Mouse (Mus musculus): ENCODE measurements at regions not wholly inside any gene's neighbourhood (a gene's known extent, or its start where the extent isn't known, plus 50 kb on each side); places are given as distances from the start of the nearest gene placed in this dataset.
"Not testable (repeated sequence)": the region's sequence is repeated elsewhere in the genome, so short reads cannot be mapped to it uniquely, and the experiment has no call there.

DNA sequence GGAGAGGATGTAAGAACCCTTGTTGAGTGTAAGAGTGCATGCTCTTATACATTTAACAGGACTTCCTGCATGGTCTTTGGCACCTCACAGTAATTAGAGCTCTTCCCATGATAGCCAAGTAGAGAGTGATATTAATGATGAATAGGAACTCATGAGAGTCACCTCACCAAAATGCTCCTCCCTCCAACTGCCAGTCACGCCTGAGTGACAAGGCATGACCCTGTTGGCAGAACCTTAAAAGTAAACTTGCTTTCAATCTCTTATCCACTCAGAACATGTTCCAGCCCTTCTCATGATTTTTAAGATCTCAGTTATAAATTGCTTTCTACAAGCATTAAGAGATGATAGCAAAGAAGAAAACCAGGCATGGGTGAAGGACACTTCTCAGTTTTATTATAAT lies 291.8 kb downstream of the Tox3 start:
- 76% methylated on average over 1 of the region's 1 CpGs for WGBS

DNA sequence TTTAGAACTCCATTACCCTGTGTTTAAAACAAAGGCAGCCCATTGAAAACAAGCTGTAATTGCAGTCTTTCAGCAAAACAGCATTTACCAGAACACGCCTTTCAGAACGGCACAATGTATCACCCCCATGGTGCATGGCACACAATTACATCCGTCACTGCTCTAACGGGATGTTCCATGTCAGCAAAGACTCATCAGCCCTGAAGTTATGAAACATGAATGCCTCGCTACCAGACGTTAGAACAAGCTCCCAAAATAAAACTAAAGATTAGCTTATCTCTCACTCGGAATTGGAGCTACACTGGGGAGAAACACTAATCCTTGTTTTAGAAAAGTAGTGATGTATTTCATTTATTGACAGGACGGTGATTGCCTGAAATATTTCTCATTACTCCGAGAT lies 301.4 kb downstream of the Tox3 start:
- Histone ChIP-seq H3K27me3 (replicated peaks) (no peaks in the 10 kb centered on the region), H3K4me3 (no peak overlapping the region), H3K27ac (ENCODE audit: poor library complexity, severe bottlenecking) (no peak overlapping the region), H3K36me3 (no peaks in the 10 kb centered on the region), H3K9me3 (replicated peaks) (no peaks in the 10 kb centered on the region), H3K4me1 (replicated peaks) (peaks cover 10% of the 10 kb centered on the region), H3K9ac (no peak overlapping the region), H3K4me2 (no peak overlapping the region)
- WGBS: 38% methylated on average over 9 of the region's 9 CpGs
- no peak for ATAC-seq (ENCODE audit: insufficient number of reproducible peaks, low FRiP score)

More for the DNA sequence above, 291.8 kb downstream of the Tox3 start:
- H3K9me3 ChIP-seq (replicated peaks): peaks cover 3% of the 10 kb centered on the region; the same call in 1 of the 2 replicates
- H3K27me3 ChIP-seq (replicated peaks): no peaks in the 10 kb centered on the region
- no peak overlapping the region for H3K27ac ChIP-seq (ENCODE audit: poor library complexity, severe bottlenecking)
- H3K4me2 ChIP-seq: no peak overlapping the region
- H3K4me1 ChIP-seq (replicated peaks): 0 out of 2 replicates have a peak, but pooled peaks cover 3% of the 10 kb centered on the region
- no peak for ATAC-seq (ENCODE audit: insufficient number of reproducible peaks, low FRiP score)
- H3K9ac ChIP-seq: no peak overlapping the region
- H3K4me3 ChIP-seq: no peak overlapping the region
- H3K36me3 ChIP-seq: no peaks in the 10 kb centered on the region

DNA sequence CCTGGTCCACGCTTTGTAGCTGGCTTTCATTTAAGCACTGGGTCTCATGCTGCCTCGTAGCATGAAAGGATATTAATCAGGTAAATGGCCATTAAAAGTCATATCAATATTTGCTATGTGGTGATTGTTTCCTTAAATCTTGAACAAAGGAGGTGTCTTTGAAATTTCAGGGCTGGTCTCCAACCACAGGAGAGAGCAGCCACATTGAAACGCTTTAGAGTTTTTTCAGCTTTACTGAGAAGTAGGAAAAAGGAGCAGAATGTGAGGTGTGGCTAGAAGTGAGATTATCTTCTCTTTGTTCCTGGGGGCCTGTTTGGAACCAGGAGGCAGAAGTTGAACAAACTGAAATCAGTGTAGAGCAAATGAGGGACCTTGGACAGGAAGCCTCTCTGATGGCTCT lies 311.7 kb downstream of the Tox3 start:
- 81% methylated on average over 3 of the region's 3 CpGs for WGBS
- no peak for ATAC-seq (ENCODE audit: insufficient number of reproducible peaks, low FRiP score)
- no peaks in the 10 kb centered on the region for H3K27me3 ChIP-seq (replicated peaks)
- peaks cover 3% of the 10 kb centered on the region; the same call in 1 of the 2 replicates for H3K9me3 ChIP-seq (replicated peaks)
- H3K9ac ChIP-seq: no peak overlapping the region
- no peak overlapping the region for H3K27ac ChIP-seq (ENCODE audit: poor library complexity, severe bottlenecking)
- H3K4me2 ChIP-seq: no peak overlapping the region
- H3K4me1 ChIP-seq (replicated peaks): no peaks in the 10 kb centered on the region
- no peak overlapping the region for H3K4me3 ChIP-seq
- no peaks in the 10 kb centered on the region for H3K36me3 ChIP-seq

DNA sequence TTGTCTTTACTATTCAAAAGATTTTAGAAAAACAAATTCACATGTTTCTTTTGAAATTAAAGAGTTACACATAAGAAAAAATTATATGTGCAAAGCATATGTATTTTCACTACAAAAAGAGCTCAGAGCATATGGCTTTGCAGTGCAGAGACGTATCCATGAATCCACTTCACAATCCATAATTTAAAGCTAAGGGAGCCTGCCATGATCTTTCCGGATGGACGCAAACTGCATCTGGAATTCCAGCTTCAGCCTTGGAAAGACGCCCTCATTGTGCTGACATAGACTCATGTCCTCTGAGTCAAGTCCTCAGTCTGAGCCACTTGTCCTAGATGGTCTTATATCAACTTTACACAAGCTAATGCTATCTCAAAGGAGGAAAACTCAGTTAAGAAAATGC lies 315.6 kb downstream of the Tox3 start:
- no peaks in the 10 kb centered on the region for H3K9me3 ChIP-seq (replicated peaks)
- no peak overlapping the region for H3K27ac ChIP-seq (ENCODE audit: poor library complexity, severe bottlenecking)
- H3K4me2 ChIP-seq: no peak overlapping the region
- ATAC-seq (ENCODE audit: insufficient number of reproducible peaks, low FRiP score): no peak
- H3K4me1 ChIP-seq (replicated peaks): no peaks in the 10 kb centered on the region
- no peak overlapping the region for H3K9ac ChIP-seq
- 94% methylated on average over 4 of the region's 4 CpGs for WGBS
- H3K27me3 ChIP-seq (replicated peaks): no peaks in the 10 kb centered on the region
- no peak overlapping the region for H3K4me3 ChIP-seq
- H3K36me3 ChIP-seq: no peaks in the 10 kb centered on the region

DNA sequence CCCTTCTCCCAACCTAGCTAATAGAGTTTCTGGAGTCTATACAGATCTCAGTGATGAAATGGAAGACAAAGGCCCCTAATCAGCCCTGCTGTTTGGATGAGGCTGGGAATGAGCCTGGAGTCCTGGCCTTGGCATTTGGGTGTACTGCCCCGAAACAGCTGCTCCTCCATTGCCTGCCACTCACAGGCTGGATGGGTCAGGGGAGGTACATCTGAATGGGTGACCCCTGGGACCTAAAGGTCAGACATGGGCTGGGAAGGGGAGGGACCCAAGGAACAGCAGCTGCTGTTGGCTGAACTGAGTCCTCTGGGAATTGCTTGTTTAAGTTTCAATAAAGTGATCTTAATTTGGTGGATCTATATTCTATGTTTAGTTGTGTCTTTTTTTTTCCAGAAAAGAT lies 316.9 kb downstream of the Tox3 start:
- no peak overlapping the region for H3K27ac ChIP-seq (ENCODE audit: poor library complexity, severe bottlenecking)
- H3K4me2 ChIP-seq: no peak overlapping the region
- 64% methylated on average over 1 of the region's 1 CpGs for WGBS
- no peaks in the 10 kb centered on the region for H3K27me3 ChIP-seq (replicated peaks)
- H3K9ac ChIP-seq: no peak overlapping the region
- no peaks in the 10 kb centered on the region for H3K36me3 ChIP-seq
- H3K4me1 ChIP-seq (replicated peaks): no peaks in the 10 kb centered on the region
- no peak overlapping the region for H3K4me3 ChIP-seq
- H3K9me3 ChIP-seq (replicated peaks): no peaks in the 10 kb centered on the region
- no peak for ATAC-seq (ENCODE audit: insufficient number of reproducible peaks, low FRiP score)

DNA sequence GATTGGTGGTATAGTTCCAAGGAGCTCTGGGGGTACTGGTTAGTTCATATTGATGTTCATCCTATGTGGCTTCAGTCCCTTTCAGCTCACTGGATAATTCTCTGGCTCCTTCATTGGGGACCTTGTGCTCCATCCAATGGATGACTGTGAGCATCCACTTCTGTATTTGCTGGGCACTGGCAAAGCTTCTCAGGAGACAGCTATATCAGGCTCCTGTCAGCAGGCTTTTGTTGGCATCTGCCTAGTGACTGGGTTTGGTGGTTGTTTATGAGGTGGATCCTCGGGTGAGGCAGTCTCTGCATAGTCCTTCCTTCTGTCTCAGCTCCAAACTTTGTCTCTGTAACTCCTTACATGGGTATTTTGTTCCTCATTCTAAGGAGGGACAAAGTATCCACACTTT lies 330.2 kb downstream of the Tox3 start:
- H3K27ac ChIP-seq (ENCODE audit: poor library complexity, severe bottlenecking): peak overlapping the region; percentile 38; the same call in 1 of the 2 replicates
- not testable (repeated sequence) for H3K4me2 ChIP-seq; H3K9ac ChIP-seq; ATAC-seq (ENCODE audit: insufficient number of reproducible peaks, low FRiP score); H3K9me3 ChIP-seq (replicated peaks); H3K27me3 ChIP-seq (replicated peaks); H3K36me3 ChIP-seq; H3K4me3 ChIP-seq
- peaks cover 17% of the 10 kb centered on the region for H3K4me1 ChIP-seq (replicated peaks)
- 37% methylated on average over 1 of the region's 1 CpGs for WGBS

DNA sequence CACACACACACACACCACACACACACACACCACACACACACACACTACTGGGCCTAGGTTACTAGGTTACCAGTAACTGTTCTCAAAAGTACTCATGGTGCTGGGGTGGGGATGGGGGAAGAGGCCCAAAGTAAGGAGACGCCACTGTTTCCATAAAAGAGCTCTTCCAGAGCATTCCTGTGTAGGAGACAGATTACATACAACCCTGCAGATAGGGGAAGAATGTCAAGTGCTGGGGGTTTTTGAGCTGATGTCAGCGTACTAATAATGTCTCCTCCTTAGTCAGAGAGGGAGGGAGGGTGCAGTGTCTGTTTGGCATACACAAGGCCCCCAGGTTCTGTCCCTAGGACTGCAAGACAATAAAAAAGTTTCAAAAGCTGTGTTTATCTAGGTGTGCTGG lies 334.4 kb downstream of the Tox3 start:
- H3K9ac ChIP-seq: no peak overlapping the region
- H3K4me1 ChIP-seq (replicated peaks): peaks cover 23% of the 10 kb centered on the region
- H3K27ac ChIP-seq (ENCODE audit: poor library complexity, severe bottlenecking): peak overlapping the region; percentile 91
- ATAC-seq (ENCODE audit: insufficient number of reproducible peaks, low FRiP score): peak; percentile 88
- WGBS: 5% methylated on average over 2 of the region's 2 CpGs
- H3K4me2 ChIP-seq: no peak overlapping the region
- H3K27me3 ChIP-seq (replicated peaks): no peaks in the 10 kb centered on the region
- no peaks in the 10 kb centered on the region for H3K9me3 ChIP-seq (replicated peaks)
- H3K36me3 ChIP-seq: no peaks in the 10 kb centered on the region
- no peak overlapping the region for H3K4me3 ChIP-seq

DNA sequence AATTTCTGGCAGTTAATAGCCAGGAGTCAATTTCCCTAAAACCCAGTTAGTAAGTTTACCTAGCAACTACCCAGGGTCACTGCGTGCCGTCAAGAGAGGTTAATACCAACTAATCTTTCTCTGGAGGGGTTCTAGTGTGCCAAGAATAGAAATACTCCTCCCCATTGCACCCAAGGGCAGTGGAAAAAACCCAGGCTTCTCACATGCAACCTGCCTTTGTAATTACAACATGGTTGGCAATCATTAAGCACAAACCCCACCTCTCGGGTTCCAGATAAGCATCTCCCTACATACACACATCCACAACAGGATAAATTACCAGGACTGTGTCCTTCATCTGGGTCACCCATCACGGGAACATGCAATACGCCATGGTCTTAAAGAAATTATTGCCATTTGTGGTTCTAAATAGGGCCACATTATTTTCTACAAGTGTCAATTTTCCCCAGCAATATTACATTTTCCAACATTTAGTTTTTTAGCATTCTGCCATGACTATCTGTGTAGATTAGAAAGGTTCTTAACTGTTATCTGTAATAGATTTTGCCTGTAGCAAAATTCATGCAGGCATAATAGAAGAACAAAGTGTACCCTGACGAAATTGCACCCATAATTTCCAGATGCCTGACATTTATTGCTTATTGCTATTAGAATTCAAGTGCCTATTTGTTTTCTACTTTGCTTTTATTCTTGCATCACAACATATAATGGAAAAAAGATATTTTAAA lies 336.3 kb downstream of the Tox3 start:
- Histone ChIP-seq H3K27ac (ENCODE audit: poor library complexity, severe bottlenecking) (no peak overlapping the region), H3K4me2 (no peak overlapping the region), H3K36me3 (no peaks in the 10 kb centered on the region), H3K27me3 (replicated peaks) (no peaks in the 10 kb centered on the region), H3K4me3 (no peak overlapping the region), H3K9me3 (replicated peaks) (no peaks in the 10 kb centered on the region), H3K9ac (no peak overlapping the region), H3K4me1 (replicated peaks) (peaks cover 20% of the 10 kb centered on the region)
- ATAC-seq (ENCODE audit: insufficient number of reproducible peaks, low FRiP score): no peak
- 61% methylated on average over 6 of the region's 6 CpGs for WGBS

DNA sequence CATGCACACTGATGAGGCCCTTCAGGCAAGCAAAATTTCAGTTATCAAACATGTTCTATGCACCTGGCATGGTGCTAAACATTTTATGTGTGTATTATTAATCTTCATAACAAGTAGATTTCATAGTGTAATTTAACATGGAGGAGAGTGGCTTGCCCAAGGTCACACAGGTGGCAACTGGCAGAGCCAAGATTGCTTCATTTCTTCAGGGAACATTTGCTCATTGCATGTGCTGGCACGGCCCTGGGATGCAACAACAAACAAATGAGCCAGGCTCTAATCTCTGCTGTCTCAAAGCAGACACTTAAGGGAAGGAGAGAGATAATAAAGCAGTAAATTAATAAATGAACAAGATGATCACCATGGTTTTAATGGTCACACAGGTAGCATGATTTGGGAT lies 338.7 kb downstream of the Tox3 start:
- H3K4me2 ChIP-seq: no peak overlapping the region
- peaks cover 18% of the 10 kb centered on the region for H3K4me1 ChIP-seq (replicated peaks)
- no peak overlapping the region for H3K4me3 ChIP-seq
- H3K9ac ChIP-seq: no peak overlapping the region
- no peak for ATAC-seq (ENCODE audit: insufficient number of reproducible peaks, low FRiP score)
- no peaks in the 10 kb centered on the region for H3K27me3 ChIP-seq (replicated peaks)
- 78% methylated on average over 1 of the region's 1 CpGs for WGBS
- H3K9me3 ChIP-seq (replicated peaks): no peaks in the 10 kb centered on the region
- H3K36me3 ChIP-seq: no peaks in the 10 kb centered on the region
- no peak overlapping the region for H3K27ac ChIP-seq (ENCODE audit: poor library complexity, severe bottlenecking)

DNA sequence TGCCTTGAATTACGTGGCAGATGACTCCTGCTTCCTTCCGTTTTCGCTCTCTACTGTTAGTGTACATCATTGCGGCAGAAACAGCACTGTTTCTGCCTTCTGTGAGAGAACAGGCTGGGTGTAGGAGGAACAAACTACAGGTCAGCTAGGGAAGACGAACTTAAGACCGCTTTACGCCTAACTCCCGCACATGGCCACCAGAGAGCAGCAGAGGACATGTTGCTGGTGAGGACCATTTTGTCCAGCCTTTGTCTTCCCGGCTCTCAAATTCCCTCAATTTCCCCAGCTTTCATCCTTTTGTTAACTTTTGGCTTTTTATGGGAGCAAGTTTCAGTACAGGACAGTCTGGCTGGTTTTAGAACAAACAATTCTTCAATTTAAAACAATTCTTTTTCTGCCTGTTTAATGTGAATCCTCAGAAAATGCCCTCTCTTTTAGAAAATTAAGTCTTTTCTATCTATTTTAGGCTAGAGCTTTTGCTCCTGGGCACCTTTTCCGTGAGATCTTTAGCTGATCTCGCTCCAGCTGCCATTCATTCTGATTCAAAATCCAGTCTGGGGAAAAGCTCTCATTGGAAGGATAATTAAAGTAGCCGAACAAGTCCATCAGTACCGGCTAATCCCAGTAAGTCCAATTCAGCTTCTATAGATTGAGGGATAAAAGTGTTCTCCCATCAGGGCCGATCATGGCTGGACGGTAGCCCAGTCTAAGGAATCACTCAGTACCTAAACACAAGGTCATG lies 347.1 kb downstream of the Tox3 start:
- no peaks in the 10 kb centered on the region for H3K27me3 ChIP-seq (replicated peaks)
- no peaks in the 10 kb centered on the region for H3K9me3 ChIP-seq (replicated peaks)
- H3K9ac ChIP-seq: no peak overlapping the region
- 47% methylated on average over 15 of the region's 15 CpGs for WGBS
- H3K4me3 ChIP-seq: no peak overlapping the region
- no peak for ATAC-seq (ENCODE audit: insufficient number of reproducible peaks, low FRiP score)
- no peaks in the 10 kb centered on the region for H3K36me3 ChIP-seq
- H3K4me2 ChIP-seq: no peak overlapping the region
- no peak overlapping the region for H3K27ac ChIP-seq (ENCODE audit: poor library complexity, severe bottlenecking)
- H3K4me1 ChIP-seq (replicated peaks): no peaks in the 10 kb centered on the region

DNA sequence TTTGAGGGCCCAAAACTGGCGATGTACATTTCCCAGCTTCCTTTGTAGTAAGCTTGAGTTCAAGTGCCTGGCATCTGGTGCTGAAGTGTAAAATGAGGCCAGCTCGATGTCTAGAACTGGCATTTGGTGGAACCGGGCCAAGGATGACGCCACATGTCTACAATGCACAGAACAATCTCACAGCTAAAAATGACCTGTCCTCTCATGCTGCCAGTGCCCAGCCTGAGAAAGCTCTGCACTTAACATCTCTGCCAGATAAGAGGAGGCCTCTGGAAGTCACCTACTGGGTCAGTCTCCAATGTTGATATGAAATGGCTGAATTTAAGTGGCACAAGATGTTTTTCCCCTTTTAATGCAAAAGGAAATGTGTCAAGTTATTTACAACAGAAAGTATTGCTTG lies 354.4 kb downstream of the Tox3 start:
- WGBS: 21% methylated on average over 4 of the region's 4 CpGs
- no peak overlapping the region for H3K4me3 ChIP-seq
- peak; percentile 84 for ATAC-seq (ENCODE audit: insufficient number of reproducible peaks, low FRiP score)
- H3K9ac ChIP-seq: no peak overlapping the region
- no peaks in the 10 kb centered on the region for H3K27me3 ChIP-seq (replicated peaks)
- peaks cover 11% of the 10 kb centered on the region; the same call in 1 of the 2 replicates for H3K4me1 ChIP-seq (replicated peaks)
- H3K27ac ChIP-seq (ENCODE audit: poor library complexity, severe bottlenecking): peak overlapping the region; percentile 89
- no peak overlapping the region for H3K4me2 ChIP-seq
- no peaks in the 10 kb centered on the region for H3K36me3 ChIP-seq
- H3K9me3 ChIP-seq (replicated peaks): no peaks in the 10 kb centered on the region
